Mouse (Mus musculus) stomach, embryonic 15.5 days (tissue): ENCODE measurements around the gene Gale. TPM values are rescaled to one million over a fixed set of nuclear protein-coding genes. Genes with fewer than 3 reads are reported as not detected.
"Not testable (repeated sequence)": the region's sequence is repeated elsewhere in the genome, so short reads cannot be mapped to it uniquely, and the experiment has no call there.

Experiments used
- ATAC-seq: fragments of 200-750 bp; cut with Nextera tagmentation; 2 replicates; pipeline ENCODE4 v1.8.0; 2017; ENCODE audit warnings: low read depth, moderate number of reproducible peaks, moderate TSS enrichment; ENCODE audit not compliant: insufficient read depth, low FRiP score
- H3K27ac ChIP-seq: fragments of 300-500 bp; sonication (generic); 2 replicates; pipeline ENCODE4 v1.5.1; 2015; ENCODE audit warnings: mild to moderate bottlenecking, inconsistent platforms
- H3K27me3 ChIP-seq: fragments of 300-500 bp; sonication (generic); replicated peaks from 2 replicates; pipeline ENCODE4 v1.6.1; 2015; ENCODE audit warnings: inconsistent platforms
- H3K36me3 ChIP-seq: fragments of 300-500 bp; sonication (generic); 2 replicates; pipeline ENCODE4 v1.6.1; 2015; ENCODE audit warnings: inconsistent platforms
- H3K4me1 ChIP-seq: fragments of 300-500 bp; sonication (generic); 2 replicates; pipeline ENCODE4 v1.6.1; 2015; ENCODE audit warnings: inconsistent platforms
- H3K4me2 ChIP-seq: fragments of 300-500 bp; sonication (generic); 2 replicates; pipeline ENCODE4 v1.6.1; 2015; ENCODE audit warnings: mild to moderate bottlenecking, inconsistent platforms
- H3K4me3 ChIP-seq: fragments of 300-500 bp; sonication (generic); replicated peaks from 2 replicates; pipeline ENCODE4 v1.5.1; 2015; ENCODE audit warnings: inconsistent platforms
- H3K9ac ChIP-seq: fragments of 300-500 bp; sonication (generic); 2 replicates; pipeline ENCODE4 v1.6.1; 2015; ENCODE audit warnings: inconsistent platforms
- H3K9me3 ChIP-seq: fragments of 300-500 bp; sonication (generic); 2 replicates; pipeline ENCODE4 v1.6.1; 2016; ENCODE audit warnings: inconsistent platforms
- WGBS: fragments of 180-500 bp; shearing (Covaris S2); methylation state at CpG from one replicate; pipeline ENCODE4 v1.1.7; 2015; 5-methylcytosine and 5-hydroxymethylcytosine counted together
- polyA plus RNA-seq: library from polyadenylated mRNA; unstranded; fragments of >200 nt; fragmentation: Nextera tagmentation; extraction: Ambion mirVana; gene quantifications from 2 replicates; pipeline ENCODE4 v1.2.1, GENCODE M21; 2015

The Gale gene
- polyA plus RNA-seq, 1 experiment from 2014 or later: 90.9 TPM

- 85% methylated on average over 9 of the region's 9 CpGs for WGBS
- Histone ChIP-seq H3K36me3 (peaks cover 23% of the 10 kb centered on the region), H3K27ac (no peak overlapping the region), H3K9ac (no peak overlapping the region), H3K4me3 (no peak overlapping the region), H3K4me1 (no peaks in the 10 kb centered on the region), H3K9me3 (no peaks in the 10 kb centered on the region), H3K4me2 (no peak overlapping the region), H3K27me3 (no peaks in the 10 kb centered on the region)
- no peak for ATAC-seq
Observed at GRCm38 (mm10) chr4:135928376-135928775, 35.2 kb upstream of the Gale start.

DNA sequence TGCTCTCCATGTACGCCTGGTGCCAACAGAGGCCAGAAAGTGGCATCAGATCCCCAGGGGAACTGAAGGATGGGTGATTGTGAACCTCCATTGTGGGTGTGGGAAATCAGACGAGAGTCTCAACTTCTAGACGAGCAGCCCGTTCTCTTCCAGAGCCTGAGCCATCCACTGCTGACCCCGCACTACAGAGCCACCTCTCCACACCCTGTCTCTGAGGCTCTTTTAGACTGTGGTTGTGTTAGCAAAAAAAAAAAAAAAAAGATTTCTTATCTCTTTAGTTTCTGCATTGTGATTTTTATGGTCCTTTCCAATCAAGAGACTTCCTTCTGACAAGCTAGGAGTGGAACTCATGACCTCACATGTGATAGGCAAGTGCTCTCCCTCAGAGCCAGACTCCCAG, 34.1 kb upstream of the Gale start:
- H3K36me3 ChIP-seq: peaks cover 27% of the 10 kb centered on the region
- H3K4me1 ChIP-seq: no peaks in the 10 kb centered on the region
- H3K4me3 ChIP-seq: no peak overlapping the region

GRCm38 (mm10) chr4:135929828-135930227, 33.7 kb upstream of the Gale start:
- H3K27ac ChIP-seq: no peak overlapping the region
- no peaks in the 10 kb centered on the region for H3K27me3 ChIP-seq
- ATAC-seq: no peak
- no peak overlapping the region for H3K4me3 ChIP-seq
- H3K9ac ChIP-seq: no peak overlapping the region
- H3K4me2 ChIP-seq: no peak overlapping the region
- peaks cover 25% of the 10 kb centered on the region for H3K36me3 ChIP-seq
- H3K4me1 ChIP-seq: no peaks in the 10 kb centered on the region
- 74% methylated on average over 9 of the region's 9 CpGs for WGBS
- H3K9me3 ChIP-seq: no peaks in the 10 kb centered on the region

More for the DNA sequence above, 34.1 kb upstream of the Gale start:
- ATAC-seq: no peak
- H3K27ac ChIP-seq: no peak overlapping the region
- H3K4me2 ChIP-seq: no peak overlapping the region
- H3K9me3 ChIP-seq: no peaks in the 10 kb centered on the region
- H3K9ac ChIP-seq: no peak overlapping the region
- 87% methylated on average over 5 of the region's 5 CpGs for WGBS
- no peaks in the 10 kb centered on the region for H3K27me3 ChIP-seq

- Histone ChIP-seq H3K27ac (no peak overlapping the region), H3K4me1 (no peaks in the 10 kb centered on the region), H3K4me2 (no peak overlapping the region), H3K9ac (no peak overlapping the region), H3K9me3 (no peaks in the 10 kb centered on the region), H3K36me3 (peaks cover 25% of the 10 kb centered on the region), H3K4me3 (no peak overlapping the region), H3K27me3 (no peaks in the 10 kb centered on the region)
- 91% methylated on average over 8 of the region's 8 CpGs for WGBS
- no peak for ATAC-seq
Observed at GRCm38 (mm10) chr4:135930239-135930638, 33.3 kb upstream of the Gale start.

GRCm38 (mm10) chr4:135931832-135932231, 31.7 kb upstream of the Gale start:
- H3K4me3 ChIP-seq: no peak overlapping the region
- WGBS: 67% methylated on average over 5 of the region's 5 CpGs

DNA sequence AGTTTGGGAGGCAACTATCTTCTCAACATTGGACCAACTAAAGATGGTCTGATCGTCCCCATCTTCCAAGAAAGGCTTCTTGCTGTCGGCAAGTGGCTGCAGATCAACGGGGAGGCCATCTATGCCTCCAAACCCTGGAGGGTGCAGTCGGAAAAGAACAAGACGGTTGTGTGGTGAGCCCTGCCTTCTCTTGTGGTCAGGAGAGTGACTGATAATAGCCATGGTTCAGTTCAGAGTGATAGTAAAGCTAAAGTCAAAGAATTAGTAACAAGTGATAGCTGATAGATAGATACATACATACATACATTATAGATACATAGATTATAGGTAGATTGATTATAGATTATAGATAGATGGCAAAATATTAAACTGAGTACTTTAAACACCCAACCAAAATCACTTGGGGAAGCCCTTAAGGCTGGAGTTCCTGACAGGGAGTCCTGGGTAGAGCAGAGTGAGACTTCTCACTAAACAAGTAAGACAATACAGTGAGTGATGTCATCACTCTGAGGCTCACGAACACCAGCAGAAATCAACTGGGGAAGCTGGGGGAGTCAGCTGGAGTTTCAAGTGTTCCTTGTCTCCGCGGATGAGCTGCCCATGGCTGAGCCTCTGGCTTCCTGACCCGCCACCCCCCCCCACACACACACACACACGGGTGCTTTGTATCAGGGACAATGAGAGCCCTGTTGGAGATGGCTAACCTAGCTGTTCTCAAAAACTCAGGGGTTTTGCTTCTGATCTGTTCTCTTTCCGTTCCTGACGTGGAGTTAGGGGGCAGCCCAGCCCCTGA, 28.6 kb upstream of the Gale start:
- Histone ChIP-seq H3K4me3 (no peak overlapping the region), H3K27me3 (no peaks in the 10 kb centered on the region), H3K9me3 (no peaks in the 10 kb centered on the region), H3K36me3 (0 out of 2 replicates have a peak, but pooled peaks cover 11% of the 10 kb centered on the region), H3K4me1 (no peaks in the 10 kb centered on the region), H3K4me2 (no peak overlapping the region), H3K9ac (no peak overlapping the region), H3K27ac (no peak overlapping the region)
- WGBS: 65% methylated on average over 12 of the region's 12 CpGs
- ATAC-seq: no peak

More at GRCm38 (mm10) chr4:135931832-135932231, 31.7 kb upstream of the Gale start:
- H3K27me3 ChIP-seq: no peaks in the 10 kb centered on the region
- H3K36me3 ChIP-seq: peaks cover 15% of the 10 kb centered on the region; the same call in 1 of the 2 replicates
- no peaks in the 10 kb centered on the region for H3K4me1 ChIP-seq
- H3K9ac ChIP-seq: no peak overlapping the region
- ATAC-seq: no peak
- no peak overlapping the region for H3K27ac ChIP-seq
- H3K4me2 ChIP-seq: no peak overlapping the region
- H3K9me3 ChIP-seq: no peaks in the 10 kb centered on the region

DNA sequence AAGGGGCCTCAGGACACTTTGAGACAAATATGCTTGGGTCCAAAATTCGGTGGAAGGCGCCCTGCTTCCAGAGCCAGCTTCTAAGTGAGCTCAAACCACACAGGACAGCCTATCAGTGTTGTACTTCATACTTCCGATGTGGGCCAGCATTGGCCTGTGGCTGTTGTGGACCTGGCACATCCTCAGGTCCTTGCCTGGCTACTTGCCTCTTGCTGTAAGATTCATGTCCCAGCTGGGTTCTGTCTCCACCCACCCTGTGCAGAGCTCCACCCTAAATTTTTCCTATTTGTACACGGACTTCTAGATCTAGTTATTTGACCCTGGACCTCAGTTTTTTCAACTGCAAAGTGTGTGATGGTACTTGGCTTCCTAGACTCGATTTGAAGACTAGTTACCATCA, 28.0 kb upstream of the Gale start:
- no peak for ATAC-seq
- no peak overlapping the region for H3K4me2 ChIP-seq
- H3K4me3 ChIP-seq: no peak overlapping the region
- H3K36me3 ChIP-seq: 0 out of 2 replicates have a peak, but pooled peaks cover 14% of the 10 kb centered on the region
- H3K9ac ChIP-seq: no peak overlapping the region
- H3K4me1 ChIP-seq: no peaks in the 10 kb centered on the region
- whole genome bisulfite sequencing: 65% methylated on average over 5 of the region's 5 CpGs
- no peaks in the 10 kb centered on the region for H3K27me3 ChIP-seq
- H3K9me3 ChIP-seq: no peaks in the 10 kb centered on the region
- no peak overlapping the region for H3K27ac ChIP-seq

GRCm38 (mm10) chr4:135938858-135939257, 24.7 kb upstream of the Gale start:
- peaks cover 15% of the 10 kb centered on the region for H3K36me3 ChIP-seq
- H3K4me1 ChIP-seq: no peaks in the 10 kb centered on the region
- no peak overlapping the region for H3K4me2 ChIP-seq
- H3K27me3 ChIP-seq: no peaks in the 10 kb centered on the region
- no peak overlapping the region for H3K4me3 ChIP-seq
- H3K9me3 ChIP-seq: no peaks in the 10 kb centered on the region
- H3K27ac ChIP-seq: no peak overlapping the region
- ATAC-seq: no peak
- 81% methylated on average over 7 of the region's 7 CpGs for WGBS
- H3K9ac ChIP-seq: no peak overlapping the region

GRCm38 (mm10) chr4:135941026-135941425, 22.5 kb upstream of the Gale start:
- WGBS: 85% methylated on average over 8 of the region's 8 CpGs

GRCm38 (mm10) chr4:135942193-135942592, 21.3 kb upstream of the Gale start:
- no peaks in the 10 kb centered on the region for H3K9me3 ChIP-seq
- H3K4me1 ChIP-seq: peaks cover 6% of the 10 kb centered on the region; the same call in 1 of the 2 replicates
- no peaks in the 10 kb centered on the region for H3K27me3 ChIP-seq
- peaks cover 13% of the 10 kb centered on the region for H3K36me3 ChIP-seq
- 73% methylated on average over 6 of the region's 6 CpGs for WGBS
- no peak overlapping the region for H3K9ac ChIP-seq
- no peak overlapping the region for H3K4me3 ChIP-seq
- H3K4me2 ChIP-seq: no peak overlapping the region
- no peak for ATAC-seq
- H3K27ac ChIP-seq: no peak overlapping the region

More at GRCm38 (mm10) chr4:135941026-135941425, 22.5 kb upstream of the Gale start:
- not testable (repeated sequence) for H3K9ac ChIP-seq, ATAC-seq, H3K4me3 ChIP-seq, H3K4me1 ChIP-seq, H3K4me2 ChIP-seq, H3K27me3 ChIP-seq, H3K27ac ChIP-seq, H3K9me3 ChIP-seq
- peaks cover 13% of the 10 kb centered on the region for H3K36me3 ChIP-seq

DNA sequence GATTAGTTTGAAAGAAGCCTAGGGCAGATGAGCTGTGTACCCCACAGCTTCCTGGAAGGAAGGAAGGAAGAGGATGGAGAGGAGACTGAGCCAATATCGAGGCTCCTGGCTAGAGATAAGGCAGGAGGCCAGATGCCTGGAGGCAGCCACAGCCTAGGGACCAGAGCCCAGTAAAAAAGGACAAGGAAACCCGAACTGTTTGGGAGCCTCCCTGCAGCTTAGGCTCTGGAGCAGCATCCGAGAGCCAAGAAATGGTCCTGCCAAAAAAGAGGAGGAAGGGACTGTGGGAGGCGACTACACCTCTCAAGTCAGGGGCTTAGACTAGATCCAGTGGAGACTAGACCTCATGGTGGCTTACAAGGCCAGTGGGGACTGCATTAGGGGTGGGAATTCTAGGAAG, 20.1 kb upstream of the Gale start:
- 47% methylated on average over 4 of the region's 4 CpGs for WGBS
- H3K9ac ChIP-seq: no peak overlapping the region

GRCm38 (mm10) chr4:135945706-135946105, 17.8 kb upstream of the Gale start:
- peak overlapping the region; percentile 64 for H3K27ac ChIP-seq
- peak overlapping the region; percentile 84 for H3K4me3 ChIP-seq
- H3K36me3 ChIP-seq: peaks cover 4% of the 10 kb centered on the region
- H3K9me3 ChIP-seq: no peaks in the 10 kb centered on the region
- peak overlapping the region; percentile 76 for H3K4me2 ChIP-seq
- 69% methylated on average over 10 of the region's 10 CpGs for WGBS
- 0 out of 2 replicates have a peak, but pooled peaks have one; percentile 1 for ATAC-seq
- no peaks in the 10 kb centered on the region for H3K27me3 ChIP-seq
- H3K9ac ChIP-seq: no peak overlapping the region
- H3K4me1 ChIP-seq: peaks cover 14% of the 10 kb centered on the region

More for the DNA sequence above, 20.1 kb upstream of the Gale start:
- no peak overlapping the region for H3K4me2 ChIP-seq
- ATAC-seq: no peak
- H3K27ac ChIP-seq: 0 out of 2 replicates have a peak overlapping the region, but pooled peaks have one; percentile 16
- H3K27me3 ChIP-seq: no peaks in the 10 kb centered on the region
- H3K4me3 ChIP-seq: no peak overlapping the region
- peaks cover 13% of the 10 kb centered on the region for H3K36me3 ChIP-seq
- H3K9me3 ChIP-seq: no peaks in the 10 kb centered on the region
- peaks cover 9% of the 10 kb centered on the region for H3K4me1 ChIP-seq
